Mouse (Mus musculus) erythroblast, embryonic 14.5 days (primary cell): Measurements from ENCODE around the gene Aco1.

Experiments
- GATA1 ChIP-seq: IDR thresholded peaks from 2 replicates; pipeline ENCODE4 v1.6.1; 2012; ENCODE audit warnings: low read length, inconsistent platforms, mixed read lengths
- TAL1 ChIP-seq: IDR thresholded peaks from 3 replicates; pipeline ENCODE4 v1.6.1; 2012; ENCODE audit warnings: low read length, inconsistent platforms, mixed read lengths

DNA sequence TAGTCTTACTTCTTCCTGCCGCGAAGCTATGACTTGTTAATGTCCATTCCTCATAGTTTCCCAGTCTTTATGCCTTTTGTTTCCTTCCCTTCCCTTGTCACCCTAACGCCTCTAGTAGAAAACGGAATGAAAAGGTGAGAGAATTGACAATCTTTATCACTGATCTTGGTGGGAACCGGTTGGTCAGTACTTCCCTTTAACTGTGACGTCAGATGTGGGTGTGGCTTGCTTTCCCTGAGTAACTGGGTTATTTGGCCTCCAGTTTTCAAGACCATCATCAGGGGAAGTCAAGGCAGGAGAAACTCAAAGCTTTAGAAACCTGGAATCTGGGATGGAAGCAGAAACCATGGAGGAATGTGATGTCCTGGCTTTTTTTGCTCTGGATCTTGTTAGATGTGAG, 99.0 kb downstream of the Aco1 start:
- TF ChIP-seq TAL1 (no peak), GATA1 (no peak)
